19 mouse cellular contexts compared by ENCODE assay signal in the genomic region with DNA sequence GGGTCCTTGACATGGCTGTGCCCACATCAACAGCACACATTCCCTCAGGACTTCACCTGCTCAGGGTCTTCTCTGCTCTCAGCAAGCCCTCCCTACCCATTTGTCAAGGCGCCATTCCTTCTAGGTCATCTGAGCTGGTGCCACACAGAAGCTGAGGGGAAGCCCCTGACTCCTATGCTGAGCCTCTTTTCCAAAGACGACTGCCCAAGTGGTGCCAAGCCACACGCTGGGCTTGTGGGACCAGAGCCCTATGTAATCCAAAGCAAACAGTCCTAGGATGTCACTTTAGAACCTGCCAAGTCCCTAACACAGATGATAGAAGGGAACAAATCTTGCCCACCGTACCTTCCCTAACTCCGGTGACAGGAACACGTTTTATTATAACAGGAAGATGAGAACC.
DNase-seq lines count a peak whose midpoint lies in the region; ATAC-seq and TF ChIP-seq lines count a peak whose summit lies in the region.
"Had no signal": no experiment of that assay in that cellular context is flagged by ENCODE, and none has a peak within 500 bp of the region (broad histone marks: within the 10 kb centered on the region; RNA-seq: fewer than 3 reads in every experiment).

No protein-coding gene starts in this region.

- peak overlapping the region; percentile 88 for H3K27ac ChIP-seq in heart, embryonic 10.5 days
- H3K27ac ChIP-seq in heart, postnatal 0 days (ENCODE audit: low read depth): peak overlapping the region; percentile 76; the same call in 1 of the 2 replicates
- 0 out of 2 replicates have a peak overlapping the region, but pooled peaks have one; percentile 59 for H3K27ac ChIP-seq in CH12.LX (ENCODE audit: insufficient read depth, low read depth)
- H3K27ac ChIP-seq in liver, embryonic 14.5 days: peak overlapping the region; percentile 35; the same call in 1 of the 2 replicates
- H3K27ac ChIP-seq: limb, embryonic 13.5 days; midbrain, embryonic 12.5 days had no signal

- no peak for TF ChIP-seq EP300 in heart, postnatal 0 days (IDR thresholded peaks at IDR 0.05; ENCODE audit: low read depth)
- TF ChIP-seq EP300 in CH12.LX (IDR thresholded peaks at IDR 0.05; ENCODE audit: low read length): 0 out of 2 replicates have a peak, but pooled peaks have one; percentile 4
- no peak for TF ChIP-seq EP300 in liver, embryonic 14.5 days (IDR thresholded peaks at IDR 0.05; ENCODE audit: low read depth)

- peaks cover 48% of the 10 kb centered on the region for H3K79me2 ChIP-seq in CH12.LX (replicated peaks; ENCODE audit: control insufficient read depth, extremely low read depth, insufficient read depth, poor library complexity, severe bottlenecking)

- no peak overlapping the region for H3K4me3 ChIP-seq in heart, embryonic 10.5 days
- H3K4me3 ChIP-seq in heart, postnatal 0 days (ENCODE audit: low read depth, low read length): no peak overlapping the region
- H3K4me3 ChIP-seq in CH12.LX (replicated peaks in 1 of 3; ENCODE audit: low read depth in 2 of 3, low read length in 2 of 3, poor library complexity in 1 of 3): no peak overlapping the region
- no peak overlapping the region for H3K4me3 ChIP-seq in liver, embryonic 14.5 days (ENCODE audit: insufficient read depth in 1 of 2, low read depth in 2 of 2, low read length in 2 of 2)
- H3K4me3 ChIP-seq: limb, embryonic 13.5 days; midbrain, embryonic 12.5 days had no signal

- DNase-seq in heart, embryonic 10.5 days (ENCODE audit: low spot score): no peak
- no peak for DNase-seq in heart, postnatal 4 days
- DNase-seq in heart, postnatal 0 days (ENCODE audit: low spot score): no peak
- no peak for DNase-seq in heart, postnatal 10 days
- DNase-seq in CH12.LX (ENCODE audit: extremely low read depth): no peak
- no peak for DNase-seq in liver, embryonic 14.5 days (ENCODE audit: low read depth in 3 of 3, low spot score in 3 of 3)
- DNase-seq in thymus, adult 18-20 months: no peak
- DNase-seq in lung, postnatal 36 days: no peak
- DNase-seq: adrenal gland, postnatal 25 days; cerebellum, adult 11-12 months; cerebellum, postnatal 36 days; kidney, postnatal 36 days; lung, embryonic 14.5 days; lung, postnatal 4 days; right cerebral cortex, postnatal 14 days had no signal

- no peak for TF ChIP-seq CTCF in heart, postnatal 0 days (IDR thresholded peaks at IDR 0.05; ENCODE audit: low read depth)
- no peak for TF ChIP-seq CTCF in CH12.LX (conservative IDR thresholded peaks at IDR 0.05 in 1 of 2, IDR thresholded peaks at IDR 0.05 in 1 of 2; ENCODE audit: low read depth in 2 of 2, low read length in 2 of 2)
- TF ChIP-seq CTCF in liver, embryonic 14.5 days (IDR thresholded peaks at IDR 0.05; ENCODE audit: low read depth): no peak

- 84% methylated on average over 6 of the region's 6 CpGs for WGBS in heart, embryonic 10.5 days
- 66% methylated on average over 6 of the region's 6 CpGs for WGBS in heart, postnatal 0 days
- 78% methylated on average over 6 of the region's 6 CpGs for WGBS in liver, embryonic 14.5 days (ENCODE audit: insufficient replicate concordance)

- H3K9ac ChIP-seq in heart, postnatal 0 days (replicated peaks; ENCODE audit: low read depth, low read length): no peak overlapping the region
- H3K9ac ChIP-seq in CH12.LX (ENCODE audit: insufficient read depth, low read depth): no peak overlapping the region
- H3K9ac ChIP-seq in liver, embryonic 14.5 days (replicated peaks): no peak overlapping the region
- H3K9ac ChIP-seq: limb, embryonic 13.5 days; lung, embryonic 14.5 days; midbrain, embryonic 12.5 days had no signal

- ATAC-seq in heart, postnatal 0 days (ENCODE audit: insufficient read depth, low read depth): no peak
- no peak for ATAC-seq in liver, embryonic 14.5 days (ENCODE audit: insufficient read depth)
- ATAC-seq: hindbrain, embryonic 16.5 days; intestine, embryonic 16.5 days had no signal

- peaks cover 86% of the 10 kb centered on the region for H3K4me1 ChIP-seq in heart, embryonic 10.5 days
- H3K4me1 ChIP-seq in heart, postnatal 0 days (ENCODE audit: control insufficient read depth, insufficient read depth): peaks cover 50% of the 10 kb centered on the region
- H3K4me1 ChIP-seq in CH12.LX (ENCODE audit: control insufficient read depth in 1 of 2, insufficient read depth in 2 of 2): peaks cover 73 to 97% of the 10 kb centered on the region in 2 experiments
- peaks cover 31 to 43% of the 10 kb centered on the region in 2 experiments for H3K4me1 ChIP-seq in liver, embryonic 14.5 days (replicated peaks; ENCODE audit: control insufficient read depth in 2 of 2, insufficient read depth in 2 of 2, low read length in 1 of 2)

- in situ Hi-C loops in CH12.LX (cut with MboI; ENCODE audit: low pct_ligation_motif_present, low pct_unique_long_range_greater_than_20kb, low sequenced_read_pairs): no loop called here

- H3K36me3 ChIP-seq in heart, embryonic 10.5 days: no peaks in the 10 kb centered on the region
- no peaks in the 10 kb centered on the region for H3K36me3 ChIP-seq in heart, postnatal 0 days (replicated peaks; ENCODE audit: control insufficient read depth, insufficient read depth, low read length)
- H3K36me3 ChIP-seq in CH12.LX (replicated peaks in 1 of 2; ENCODE audit: control insufficient read depth in 1 of 2, insufficient read depth in 1 of 2, low read length in 1 of 2): peaks cover 28 to 73% of the 10 kb centered on the region in 2 experiments
- no peaks in the 10 kb centered on the region for H3K36me3 ChIP-seq in liver, embryonic 14.5 days (replicated peaks; ENCODE audit: control insufficient read depth, insufficient read depth, low read depth)
- H3K36me3 ChIP-seq: limb, embryonic 13.5 days; midbrain, embryonic 12.5 days had no signal

- TF ChIP-seq POLR2A in CH12.LX (IDR thresholded peaks at IDR 0.05; ENCODE audit: low read depth, low read length): 0 out of 2 replicates have a peak, but pooled peaks have one; percentile 21

- TF ChIP-seq RAD21 in CH12.LX (IDR thresholded peaks at IDR 0.05; ENCODE audit: low read depth, low read length): no peak

- intact Hi-C loops in heart, postnatal 10 days (cut with DNase I): no loop called here

- H3K4me2 ChIP-seq in heart, postnatal 0 days (ENCODE audit: low read depth, low read length): no peak overlapping the region
- H3K4me2 ChIP-seq in CH12.LX (ENCODE audit: insufficient read depth, low read depth, poor library complexity, severe bottlenecking): no peak overlapping the region
- no peak overlapping the region for H3K4me2 ChIP-seq in liver, embryonic 14.5 days (ENCODE audit: low read depth)
- H3K4me2 ChIP-seq: limb, embryonic 13.5 days; lung, embryonic 14.5 days; midbrain, embryonic 12.5 days had no signal

- H3K9me3 ChIP-seq in heart, embryonic 10.5 days: no peaks in the 10 kb centered on the region
- H3K9me3 ChIP-seq in heart, postnatal 0 days (replicated peaks; ENCODE audit: control insufficient read depth, low read length): no peaks in the 10 kb centered on the region
- H3K9me3 ChIP-seq in CH12.LX (replicated peaks; ENCODE audit: low read length): no peaks in the 10 kb centered on the region
- no peaks in the 10 kb centered on the region for H3K9me3 ChIP-seq in liver, embryonic 14.5 days (ENCODE audit: control insufficient read depth, low read length)
- H3K9me3 ChIP-seq: limb, embryonic 13.5 days; midbrain, embryonic 12.5 days had no signal

- dilution Hi-C loops in CH12.LX (cut with MboI; ENCODE audit: extremely low pct_ligation_motif_present, extremely low pct_unique_long_range_greater_than_20kb, low sequenced_read_pairs): no loop called here

- H3K27me3 ChIP-seq in heart, embryonic 10.5 days (ENCODE audit: insufficient read depth, poor library complexity, severe bottlenecking): no peaks in the 10 kb centered on the region
- H3K27me3 ChIP-seq in heart, postnatal 0 days (ENCODE audit: control insufficient read depth, insufficient read depth, low read length): no peaks in the 10 kb centered on the region
- no peaks in the 10 kb centered on the region for H3K27me3 ChIP-seq in CH12.LX (replicated peaks)
- no peaks in the 10 kb centered on the region for H3K27me3 ChIP-seq in liver, embryonic 14.5 days (ENCODE audit: control insufficient read depth, insufficient read depth, low read length)
- H3K27me3 ChIP-seq: limb, embryonic 13.5 days; midbrain, embryonic 12.5 days had no signal

TF ChIP-seq in CH12.LX, 34 proteins besides CTCF, POLR2A, EP300 and RAD21:
- TF ChIP-seq GABPA (IDR thresholded peaks at IDR 0.05; ENCODE audit: insufficient replicate concordance, low read depth, low read length) (no peak), CHD1 (IDR thresholded peaks at IDR 0.05; ENCODE audit: low read depth, low read length) (no peak), MYC (IDR thresholded peaks at IDR 0.05; ENCODE audit: low read depth, low read length) (no peak)

Comparison
In these comparisons a context has a peak if more than half of its experiments do, and no peak if none do; other contexts are left out.
1. H3K27ac ChIP-seq: peak in every context shown above with its lines; median percentile 88 in heart, embryonic 10.5 days; 76 in heart, postnatal 0 days; 59 in CH12.LX; 35 in liver, embryonic 14.5 days.